Mouse (Mus musculus) retina, embryonic 14.5 days (tissue): ENCODE measurements at regions not wholly inside any gene's neighbourhood (a gene's known extent, or its start where the extent isn't known, plus 50 kb on each side); places are given as distances from the start of the nearest gene placed in this dataset.

ENCODE experiments used
- DNase-seq: peaks from one replicate; pipeline ENCODE4 v3.0.0-alpha.2; 2015; ENCODE audit warnings: low spot score

GRCm38 (mm10) chr16:92926853-92927252 lies 100.9 kb upstream of the Runx1 start:
- DNase-seq: no peak

GRCm38 (mm10) chr16:92920947-92921346 lies 95.0 kb upstream of the Runx1 start:
- DNase-seq: no peak

DNA sequence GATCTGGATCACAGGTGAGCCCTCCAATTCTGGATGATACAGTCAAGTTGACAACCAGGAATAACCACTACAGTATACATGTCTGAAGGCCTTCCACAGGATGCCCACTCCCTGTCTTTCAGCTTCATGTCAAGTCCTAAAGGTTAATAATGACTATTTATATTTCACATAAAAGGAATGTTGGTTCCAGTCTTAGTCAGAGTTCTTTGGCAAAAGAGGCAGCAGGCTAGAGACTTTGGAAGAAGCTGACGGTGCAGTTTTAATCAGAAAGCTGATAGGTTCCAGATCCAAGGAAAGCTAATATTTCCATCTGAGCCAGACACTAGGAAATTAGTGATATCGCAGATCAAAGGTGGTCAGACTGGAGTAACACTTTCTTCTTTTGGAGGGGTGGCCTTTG lies 91.4 kb upstream of the Runx1 start:
- no peak for DNase-seq

- DNase-seq: no peak
Observed at GRCm38 (mm10) chr16:92915651-92916050, 89.7 kb upstream of the Runx1 start.

DNA sequence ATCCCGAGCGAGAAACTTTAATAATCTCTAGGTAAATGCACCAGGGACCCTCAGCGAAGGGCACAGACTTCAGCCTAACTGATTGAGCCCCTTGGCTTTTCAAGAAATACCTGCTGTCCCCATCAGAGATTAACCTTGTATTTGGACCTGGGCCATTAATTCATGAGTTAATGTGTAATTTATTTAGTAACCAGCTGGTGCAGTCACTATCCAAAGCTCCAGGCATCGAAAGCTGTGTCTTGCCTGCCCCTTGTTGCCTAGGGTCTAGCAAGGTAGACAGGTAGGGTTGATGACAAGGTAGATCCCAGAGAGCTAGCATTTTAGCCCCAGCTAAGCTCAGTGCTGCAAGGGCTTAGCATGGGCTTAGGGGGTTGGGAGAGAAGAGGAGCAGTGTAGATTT lies 80.9 kb upstream of the Runx1 start:
- DNase-seq: no peak

GRCm38 (mm10) chr16:92905626-92906025 lies 79.7 kb upstream of the Runx1 start:
- DNase-seq: no peak

GRCm38 (mm10) chr16:92903892-92904473 lies 78.0 kb upstream of the Runx1 start:
- no peak for DNase-seq

GRCm38 (mm10) chr16:92903486-92903885 lies 77.5 kb upstream of the Runx1 start:
- DNase-seq: no peak

DNA sequence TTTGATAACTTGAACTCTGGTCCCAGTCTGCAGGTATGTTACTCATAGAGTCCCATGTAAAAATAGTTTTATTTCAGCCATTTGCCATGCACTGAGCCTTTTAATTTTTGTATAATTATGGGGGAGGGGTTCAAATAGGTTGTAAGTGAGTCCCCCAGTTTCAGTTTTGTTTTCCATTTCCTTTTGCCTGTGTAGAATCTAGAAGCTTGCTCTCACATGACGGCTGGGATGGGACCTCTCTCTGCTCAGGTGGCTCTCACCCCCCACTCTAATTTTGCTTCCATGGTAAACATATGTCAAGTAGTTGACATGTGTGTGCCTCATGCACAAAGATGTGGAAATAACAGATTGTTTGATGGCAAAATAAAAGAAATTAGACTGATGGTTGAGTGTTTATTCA lies 73.8 kb upstream of the Runx1 start:
- DNase-seq: no peak

GRCm38 (mm10) chr16:92891741-92892140 lies 65.8 kb upstream of the Runx1 start:
- DNase-seq: no peak

DNA sequence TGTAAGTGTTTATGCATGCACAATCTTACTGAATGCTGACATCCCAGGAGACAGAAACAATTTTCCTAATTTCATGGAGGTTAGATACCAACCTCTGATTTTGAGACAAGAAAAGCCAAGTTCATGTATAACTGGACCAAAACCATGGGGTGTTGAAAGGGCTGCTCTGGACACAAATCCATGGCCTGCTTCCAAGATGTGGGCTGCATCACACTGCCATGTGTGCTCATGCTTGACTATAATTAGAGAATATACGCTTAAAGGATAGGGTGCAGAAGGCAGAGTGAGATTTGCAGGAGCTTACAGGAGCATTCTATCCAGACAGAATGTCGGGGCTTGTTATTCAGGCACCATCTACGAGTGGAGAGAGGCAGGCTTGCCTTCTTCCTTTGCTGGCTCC lies 64.8 kb upstream of the Runx1 start:
- DNase-seq: no peak

DNA sequence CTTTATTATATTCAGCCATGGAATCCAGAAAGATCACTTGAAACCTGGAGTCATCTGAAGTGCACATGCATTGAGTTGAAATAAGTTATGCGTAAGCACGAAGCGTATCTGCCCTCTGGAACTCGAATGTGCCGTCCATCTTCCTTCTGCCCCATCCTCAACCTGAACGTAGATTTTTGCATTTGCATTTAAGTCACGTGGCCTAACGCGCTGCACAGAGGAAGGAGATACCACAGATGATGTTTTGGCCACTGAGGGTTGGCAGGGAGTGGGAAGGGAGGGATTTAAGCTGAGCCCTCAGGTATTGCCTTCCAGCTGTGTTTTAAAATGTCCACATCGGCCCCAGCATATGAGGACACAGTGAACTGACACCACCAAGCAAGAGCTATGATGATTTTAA lies 63.6 kb upstream of the Runx1 start:
- no peak for DNase-seq

DNA sequence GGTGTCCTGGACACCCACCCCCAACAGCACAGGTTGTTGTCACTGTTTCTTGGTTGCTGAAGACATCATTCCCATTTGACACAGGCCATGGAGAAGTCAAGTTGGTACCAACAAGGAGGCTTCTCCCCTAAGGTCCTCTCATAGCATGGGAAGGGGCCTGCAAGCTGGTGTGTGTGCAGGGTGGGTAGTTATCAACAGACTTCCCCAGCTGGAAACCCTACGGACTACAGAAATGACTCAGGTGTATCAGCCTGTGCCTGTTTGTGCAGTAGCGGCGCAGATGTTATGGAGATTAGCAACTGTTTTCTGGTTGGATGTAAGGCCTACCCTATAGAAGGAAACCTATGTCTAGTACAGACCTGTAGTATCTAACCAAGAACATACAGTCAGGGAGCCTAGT lies 60.3 kb upstream of the Runx1 start:
- no peak for DNase-seq

GRCm38 (mm10) chr16:92883821-92884272 lies 57.9 kb upstream of the Runx1 start:
- no peak for DNase-seq

DNA sequence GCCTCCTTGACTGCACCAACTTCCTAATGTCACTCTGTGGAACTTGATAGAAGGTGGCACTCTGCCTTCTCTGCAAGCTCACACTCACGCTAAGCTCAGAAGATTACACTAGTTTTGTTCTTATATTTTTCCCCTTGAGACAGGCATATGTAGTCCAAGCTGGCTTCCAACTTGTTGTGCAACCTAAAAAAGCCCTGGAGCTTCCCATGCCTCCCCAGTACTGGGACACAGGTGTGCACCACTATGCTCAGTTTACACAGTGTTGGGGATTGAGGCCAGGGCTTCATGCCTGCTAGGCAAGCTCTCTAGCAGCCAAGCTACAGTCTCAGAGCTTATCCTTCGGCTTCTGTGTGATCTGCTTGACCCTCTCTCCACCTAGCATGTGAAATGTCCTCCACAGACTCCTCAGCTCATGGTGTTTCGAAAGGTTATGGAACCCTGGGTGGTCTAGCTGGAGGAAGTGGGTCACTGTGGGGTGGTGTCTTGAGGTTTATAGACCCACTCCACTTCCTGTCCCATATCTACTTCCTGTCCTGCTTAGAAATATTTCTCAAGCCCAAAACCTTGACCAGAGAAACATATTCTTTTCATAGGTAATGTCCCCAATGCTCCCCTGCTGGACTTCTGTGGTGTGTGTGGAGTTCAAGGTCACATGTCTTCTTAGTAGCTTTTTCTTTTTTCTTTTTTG lies 54.6 kb upstream of the Runx1 start:
- no peak for DNase-seq

DNA sequence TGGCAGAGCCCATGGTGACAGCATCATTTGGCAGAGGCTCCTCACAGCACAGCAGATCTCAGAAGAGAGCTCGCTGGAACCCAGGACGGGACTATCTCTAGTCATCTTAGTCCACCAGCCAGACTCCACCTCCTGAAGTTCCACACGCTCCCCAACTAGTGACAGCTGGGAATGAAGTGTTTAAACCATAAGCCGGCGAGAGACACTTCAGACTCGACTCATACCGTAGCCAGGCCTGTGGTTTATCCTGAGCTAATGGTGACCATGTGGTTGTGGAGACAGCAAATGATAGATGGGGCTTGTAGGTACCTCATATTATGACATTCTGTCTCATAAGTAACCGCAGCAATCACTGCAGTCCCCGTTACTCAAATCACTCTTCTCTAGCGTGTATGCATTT lies 52.1 kb upstream of the Runx1 start:
- no peak for DNase-seq
